Comparison of ENCODE assay signal across 22 mouse cellular contexts in the genomic region with DNA sequence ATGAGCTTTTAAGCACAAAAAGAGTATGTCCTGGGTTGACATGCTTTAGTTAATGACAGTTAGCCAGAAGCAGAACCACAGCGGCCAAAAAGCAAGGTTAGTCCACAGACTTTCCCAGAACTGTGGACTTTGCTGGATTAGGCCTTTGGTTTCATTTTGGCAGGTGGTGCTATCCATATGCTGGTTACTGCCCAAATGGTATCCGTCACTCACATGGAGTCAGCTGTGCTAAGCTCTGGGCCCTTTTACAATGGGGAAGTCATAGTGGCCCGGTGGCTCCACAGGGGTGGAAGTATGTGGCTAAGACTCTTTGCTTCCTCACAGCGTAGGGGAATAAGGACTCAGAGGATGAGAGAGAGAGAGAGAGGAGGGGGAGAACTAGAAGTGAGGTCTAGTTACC. TPM values are rescaled to one million over a fixed set of nuclear protein-coding genes. Genes with fewer than 3 reads are reported as not detected.
DNase-seq lines count a peak whose midpoint lies in the region; ATAC-seq and TF ChIP-seq lines count a peak whose summit lies in the region.
"Had no signal": no experiment of that assay in that cellular context is flagged by ENCODE, and none has a peak within 500 bp of the region (broad histone marks: within the 10 kb centered on the region; RNA-seq: fewer than 3 reads in every experiment).

No protein-coding gene starts in this region.

- H3K27me3 ChIP-seq in kidney, adult 2 months (replicated peaks; ENCODE audit: control insufficient read depth, insufficient read depth, low read length): no peaks in the 10 kb centered on the region
- no peaks in the 10 kb centered on the region for H3K27me3 ChIP-seq in MEL (ENCODE audit: control insufficient read depth in 1 of 2, insufficient read depth in 2 of 2, low read length in 2 of 2)
- H3K27me3 ChIP-seq: embryonic facial prominence, embryonic 15.5 days; heart, embryonic 12.5 days; liver, embryonic 13.5 days; midbrain, embryonic 12.5 days; Patski had no signal

- no peak for TF ChIP-seq POLR2A in kidney, adult 2 months (IDR thresholded peaks at IDR 0.05; ENCODE audit: low read depth, low read length)
- no peak for TF ChIP-seq POLR2A in MEL (IDR thresholded peaks at IDR 0.05; ENCODE audit: control insufficient read depth in 1 of 2, insufficient read depth in 1 of 2, low read depth in 1 of 2, low read length in 2 of 2, poor library complexity in 1 of 2)

- no peak for TF ChIP-seq RAD21 in MEL (IDR thresholded peaks at IDR 0.05; ENCODE audit: low read depth, low read length)

- H3K4me1 ChIP-seq in kidney, adult 2 months (ENCODE audit: control insufficient read depth, insufficient read depth, low read length): peaks cover 30% of the 10 kb centered on the region; the same call in 1 of the 2 replicates
- H3K4me1 ChIP-seq in MEL (ENCODE audit: control insufficient read depth in 1 of 2, insufficient read depth in 2 of 2, low read length in 2 of 2): peaks cover 11 to 28% of the 10 kb centered on the region in 2 experiments

- peak; percentile 45 for ATAC-seq in common myeloid progenitor, adult 5-6 weeks (replicated peaks; ENCODE audit: low read depth, poor library complexity, severe bottlenecking)
- peak; percentile 68 for ATAC-seq in monocyte, adult 5-6 weeks (replicated peaks; ENCODE audit: insufficient number of reproducible peaks, low FRiP score, low TSS enrichment, poor library complexity, severe bottlenecking)
- ATAC-seq in megakaryocyte-erythroid progenitor cell, adult 5-6 weeks (replicated peaks; ENCODE audit: low FRiP score, low TSS enrichment, poor library complexity, severe bottlenecking): no peak
- ATAC-seq: activated CD4-positive, CD25-positive, alpha-beta regulatory T cell, adult 4 months; hindbrain, postnatal 0 days; Patski had no signal

- peak overlapping the region; percentile 27 for H3K27ac ChIP-seq in kidney, adult 2 months (ENCODE audit: insufficient read depth, low read depth, low read length)
- no peak overlapping the region for H3K27ac ChIP-seq in MEL (ENCODE audit: control insufficient read depth, low read depth, low read length)
- H3K27ac ChIP-seq: embryonic facial prominence, embryonic 15.5 days; hindbrain, postnatal 0 days; liver, embryonic 13.5 days; midbrain, embryonic 12.5 days had no signal

- no peak for TF ChIP-seq CTCF in kidney, adult 2 months (conservative IDR thresholded peaks at IDR 0.05; ENCODE audit: insufficient read depth, insufficient read length, low read depth, low read length)
- no peak for TF ChIP-seq CTCF in MEL (IDR thresholded peaks at IDR 0.05 in 2 of 3, conservative IDR thresholded peaks at IDR 0.05 in 1 of 3; ENCODE audit: control insufficient read depth in 1 of 3, insufficient read depth in 1 of 3, low read depth in 2 of 3, low read length in 3 of 3, poor library complexity in 1 of 3, severe bottlenecking in 1 of 3)

- no peak overlapping the region for H3K9ac ChIP-seq in MEL (ENCODE audit: control insufficient read depth, low read depth, low read length, poor library complexity, severe bottlenecking)
- H3K9ac ChIP-seq: embryonic facial prominence, embryonic 15.5 days; heart, embryonic 12.5 days; liver, embryonic 13.5 days; midbrain, embryonic 12.5 days had no signal

- WGBS in kidney, adult 2 months: 71% methylated on average over 4 of the region's 4 CpGs

- no peak overlapping the region for H3K4me3 ChIP-seq in kidney, adult 2 months (ENCODE audit: insufficient read depth, low read depth, low read length)
- H3K4me3 ChIP-seq in MEL (ENCODE audit: control insufficient read depth in 1 of 2, insufficient read depth in 1 of 2, low read depth in 2 of 2, low read length in 2 of 2): no peak overlapping the region
- H3K4me3 ChIP-seq: embryonic facial prominence, embryonic 15.5 days; heart, embryonic 12.5 days; liver, embryonic 13.5 days; midbrain, embryonic 12.5 days had no signal

- peaks cover 2% of the 10 kb centered on the region for H3K79me2 ChIP-seq in MEL (ENCODE audit: control insufficient read depth, insufficient read depth, low read length, poor library complexity)

- peak; percentile 79 for DNase-seq in kidney, adult 2 months
- no peak for DNase-seq in kidney, adult 8-10 months
- peak; percentile 46 for DNase-seq in MEL (ENCODE audit: low read depth, low spot score)
- DNase-seq in adrenal gland, postnatal 25 days: no peak
- DNase-seq: adrenal gland, postnatal 14 days; B cell, adult 2 months; cerebellum, adult 9-10 months; gastrocnemius, postnatal 36 days; kidney, adult 18-20 months; layer of hippocampus, postnatal 36 days; liver, embryonic 13.5 days; right cerebral cortex, adult 18-20 months; thymus, adult 2 months had no signal

- no peaks in the 10 kb centered on the region for H3K36me3 ChIP-seq in kidney, adult 2 months (ENCODE audit: control insufficient read depth, insufficient read depth, low read length)
- H3K36me3 ChIP-seq in MEL (ENCODE audit: control insufficient read depth in 1 of 2, insufficient read depth in 2 of 2, low read length in 2 of 2): peaks cover 0 to 26% of the 10 kb centered on the region in 2 experiments; a peak in 2 of 4 replicates
- H3K36me3 ChIP-seq: embryonic facial prominence, embryonic 15.5 days; heart, embryonic 12.5 days; liver, embryonic 13.5 days; midbrain, embryonic 12.5 days had no signal

- TF ChIP-seq EP300 in MEL (IDR thresholded peaks at IDR 0.05; ENCODE audit: low read depth in 1 of 2, low read length in 2 of 2): no peak

- H3K9me3 ChIP-seq in MEL (replicated peaks; ENCODE audit: insufficient read depth, low read length): no peaks in the 10 kb centered on the region
- H3K9me3 ChIP-seq: embryonic facial prominence, embryonic 15.5 days; heart, embryonic 12.5 days; liver, embryonic 13.5 days; midbrain, embryonic 12.5 days had no signal

TF ChIP-seq in MEL, 35 proteins besides CTCF, POLR2A, EP300 and RAD21:
- no peak for TF ChIP-seq MYB (IDR thresholded peaks at IDR 0.05; ENCODE audit: low read depth, low read length)
- no peak for TF ChIP-seq MAFK (IDR thresholded peaks at IDR 0.05; ENCODE audit: borderline replicate concordance, low read depth, low read length)
- no peak for TF ChIP-seq GATA1 (IDR thresholded peaks at IDR 0.05; ENCODE audit: low read depth, low read length)

RNA-seq across cellular contexts. Expression of a gene that starts 4.7 kb away (rescaled TPM):
- 2,322 and 2,701 TPM in 2 replicates for polyA plus RNA-seq in kidney, adult 2 months (2012; rRNA removed)
- 216 and 243 TPM in 2 replicates for total RNA-seq in MEL (2012; rRNA removed)
- 100 to 1,000 TPM in 1 of 2 experiments, not detected in 1; 339 TPM for polyA plus RNA-seq in MEL (2012; ENCODE audit: insufficient read depth in 1 of 2, insufficient read length in 2 of 2, low read depth in 1 of 2, low replicate concordance in 2 of 2, missing spikeins in 1 of 2)
- total RNA-seq in common myeloid progenitor, adult 5-6 weeks (2017): 92.2 and 125 TPM in 2 replicates
- total RNA-seq in monocyte, adult 5-6 weeks (2017): 340 to 400 TPM (median 366 TPM) in 3 replicates
- total RNA-seq in megakaryocyte-erythroid progenitor cell, adult 5-6 weeks (2014; fragmentation: Nextera tagmentation): 165 and 208 TPM in 2 replicates
- 86.9 and 93.6 TPM in 2 replicates for total RNA-seq in megakaryocyte-erythroid progenitor cell, adult 5-6 weeks (2017)
- total RNA-seq in adrenal gland, postnatal 25 days (2021): 719 and 813 TPM in 2 replicates

RNA-seq across cellular contexts. Expression of a gene that starts 17.7 kb away (rescaled TPM):
- 26.8 and 26.9 TPM in 2 replicates for polyA plus RNA-seq in kidney, adult 2 months (2012; rRNA removed)
- total RNA-seq in MEL (2012; rRNA removed): 0.04 and 0.10 TPM in 2 replicates
- under 1 TPM in 1 of 2 experiments, not detected in 1; 0.06 TPM for polyA plus RNA-seq in MEL (2012; ENCODE audit: insufficient read depth in 1 of 2, insufficient read length in 2 of 2, low read depth in 1 of 2, low replicate concordance in 2 of 2, missing spikeins in 1 of 2)
- 9.2 and 9.6 TPM in 2 replicates for total RNA-seq in common myeloid progenitor, adult 5-6 weeks (2017)
- 29.5 to 41.3 TPM (median 31.6 TPM) in 3 replicates for total RNA-seq in monocyte, adult 5-6 weeks (2017)
- 0.70 and 4.9 TPM in 2 replicates for total RNA-seq in megakaryocyte-erythroid progenitor cell, adult 5-6 weeks (2014; fragmentation: Nextera tagmentation)
- total RNA-seq in megakaryocyte-erythroid progenitor cell, adult 5-6 weeks (2017): 0.61 and 1.8 TPM in 2 replicates
- total RNA-seq in adrenal gland, postnatal 25 days (2021): 16.4 and 24.1 TPM in 2 replicates

Comparison
In these comparisons a context has a peak if more than half of its experiments do, and no peak if none do; other contexts are left out.
1. DNase-seq: peak in kidney, adult 2 months (single experiment) and MEL (single experiment); none in kidney, adult 8-10 months (0 of 2) and adrenal gland, postnatal 25 days (single experiment).